Mouse (Mus musculus) hindbrain, embryonic 16.5 days (tissue): ENCODE measurements around the gene Neo1. TPM values are rescaled to one million over a fixed set of nuclear protein-coding genes. Genes with fewer than 3 reads are reported as not detected.
A peak's percentile ranks its signal among the peaks of the same experiment; 100 is the strongest.

Experiments used
- ATAC-seq: fragments of 200-750 bp; cut with Nextera tagmentation; 2 replicates; pipeline ENCODE4 v1.8.0; 2017; ENCODE audit warnings: moderate TSS enrichment, moderate library complexity
- H3K27ac ChIP-seq: fragments of 300-500 bp; sonication (generic); 2 replicates; pipeline ENCODE4 v1.5.1; 2014; ENCODE audit warnings: low read depth, mild to moderate bottlenecking, control low read depth, low read length, moderate library complexity
- H3K27me3 ChIP-seq: fragments of 300-500 bp; sonication (generic); replicated peaks from 2 replicates; pipeline ENCODE4 v1.6.1; 2014; ENCODE audit warnings: low read length; ENCODE audit not compliant: control insufficient read depth, insufficient read depth
- H3K36me3 ChIP-seq: fragments of 300-500 bp; sonication (generic); 2 replicates; pipeline ENCODE4 v1.6.1; 2014; ENCODE audit warnings: mild to moderate bottlenecking, low read length, moderate library complexity, mixed read lengths; ENCODE audit not compliant: control insufficient read depth, insufficient read depth
- H3K4me1 ChIP-seq: fragments of 300-500 bp; sonication (generic); 2 replicates; pipeline ENCODE4 v1.6.1; 2014; ENCODE audit warnings: low read depth, low read length; ENCODE audit not compliant: control insufficient read depth, insufficient read depth
- H3K4me2 ChIP-seq: fragments of 300-500 bp; sonication (generic); 2 replicates; pipeline ENCODE4 v1.6.1; 2014; ENCODE audit warnings: mild to moderate bottlenecking, low read length, control low read depth, moderate library complexity
- H3K4me3 ChIP-seq: fragments of 300-500 bp; sonication (generic); 2 replicates; pipeline ENCODE4 v1.5.1; 2014; ENCODE audit warnings: mild to moderate bottlenecking, low read length, control low read depth, moderate library complexity
- H3K9ac ChIP-seq: fragments of 300-500 bp; sonication (generic); 2 replicates; pipeline ENCODE4 v1.6.1; 2014; ENCODE audit warnings: low read depth, mild to moderate bottlenecking, control low read depth, low read length, moderate library complexity
- H3K9me3 ChIP-seq: fragments of 300-500 bp; sonication (generic); 2 replicates; pipeline ENCODE4 v1.6.1; 2014; ENCODE audit warnings: mild to moderate bottlenecking, low read length, moderate library complexity; ENCODE audit not compliant: control insufficient read depth
- WGBS: fragments of 180-500 bp; shearing (Covaris S2); extraction: QIAGEN DNeasy Blood & Tissue Kit; methylation state at CpG from one replicate; pipeline ENCODE4 v1.1.7; 2014; 5-methylcytosine and 5-hydroxymethylcytosine counted together
- polyA plus RNA-seq: library from polyadenylated mRNA; unstranded; fragments of >200 nt; fragmentation: Nextera tagmentation; extraction: Ambion mirVana; gene quantifications from 2 replicates; pipeline ENCODE4 v1.2.1, GENCODE M21; 2015

The Neo1 gene
- polyA plus RNA-seq, 1 experiment from 2014 or later = 40.9 TPM

DNA sequence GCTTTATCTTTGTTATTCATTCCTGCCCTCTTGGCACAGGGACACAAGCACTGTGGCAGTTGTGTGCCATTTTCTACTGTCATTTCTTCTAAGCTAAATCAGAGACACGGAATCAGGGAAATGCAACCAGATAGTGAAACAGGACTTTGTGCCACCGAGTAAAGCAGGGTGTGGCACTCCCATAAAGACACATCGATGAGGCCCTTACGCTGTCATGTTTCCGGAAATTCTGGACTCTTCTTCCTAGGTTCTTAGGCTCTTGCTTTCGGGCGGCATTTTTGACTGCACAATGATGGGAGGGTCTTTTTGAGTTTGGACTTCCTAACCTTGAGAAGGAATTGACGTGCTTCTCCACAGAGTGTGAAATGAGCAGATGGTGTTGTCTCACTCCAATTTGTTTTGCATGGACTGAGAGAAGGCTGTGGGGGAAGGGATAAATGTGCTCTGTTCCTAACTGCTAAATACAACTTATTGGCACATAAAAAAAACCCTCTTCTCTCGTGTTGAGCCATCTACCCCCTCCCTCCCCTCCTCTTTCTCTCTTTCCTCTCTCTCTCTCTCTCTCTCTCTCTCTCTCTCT, 23.9 kb upstream of the Neo1 start:
- no peak; the same call in 1 of the 2 replicates for ATAC-seq
- Histone ChIP-seq H3K4me3 (no peak overlapping the region), H3K27ac (peak overlapping the region; percentile 59; the same call in 1 of the 2 replicates), H3K36me3 (no peaks in the 10 kb centered on the region), H3K27me3 (no peaks in the 10 kb centered on the region), H3K4me2 (no peak overlapping the region), H3K9ac (no peak overlapping the region), H3K9me3 (no peaks in the 10 kb centered on the region), H3K4me1 (no peaks in the 10 kb centered on the region)
- 69% methylated on average over 9 of the region's 9 CpGs for WGBS

DNA sequence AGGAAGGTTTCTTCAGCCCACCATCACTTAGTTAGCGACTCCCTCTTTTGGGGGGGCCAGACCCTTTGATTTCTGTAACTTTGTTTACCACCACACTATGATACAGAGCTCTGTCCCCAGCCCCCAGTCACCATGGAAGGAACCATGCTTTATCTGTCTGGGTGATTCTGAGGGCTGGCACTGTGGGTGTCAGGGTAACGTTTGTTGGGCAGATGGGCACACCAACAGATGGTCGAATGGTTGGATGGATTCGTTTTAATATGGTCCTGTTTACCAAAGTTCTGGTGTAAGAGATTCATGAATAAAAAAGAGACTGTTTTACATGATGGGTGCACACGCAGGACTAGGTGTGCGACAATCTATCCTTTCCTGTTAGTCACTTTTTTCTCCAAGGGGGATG, 22.9 kb upstream of the Neo1 start:
- Histone ChIP-seq H3K9ac (no peak overlapping the region), H3K9me3 (no peaks in the 10 kb centered on the region), H3K27ac (no peak overlapping the region), H3K4me3 (no peak overlapping the region), H3K27me3 (no peaks in the 10 kb centered on the region), H3K4me2 (no peak overlapping the region), H3K4me1 (no peaks in the 10 kb centered on the region), H3K36me3 (no peaks in the 10 kb centered on the region)
- 79% methylated on average over 6 of the region's 6 CpGs for WGBS
- no peak; the same call in 1 of the 2 replicates for ATAC-seq

DNA sequence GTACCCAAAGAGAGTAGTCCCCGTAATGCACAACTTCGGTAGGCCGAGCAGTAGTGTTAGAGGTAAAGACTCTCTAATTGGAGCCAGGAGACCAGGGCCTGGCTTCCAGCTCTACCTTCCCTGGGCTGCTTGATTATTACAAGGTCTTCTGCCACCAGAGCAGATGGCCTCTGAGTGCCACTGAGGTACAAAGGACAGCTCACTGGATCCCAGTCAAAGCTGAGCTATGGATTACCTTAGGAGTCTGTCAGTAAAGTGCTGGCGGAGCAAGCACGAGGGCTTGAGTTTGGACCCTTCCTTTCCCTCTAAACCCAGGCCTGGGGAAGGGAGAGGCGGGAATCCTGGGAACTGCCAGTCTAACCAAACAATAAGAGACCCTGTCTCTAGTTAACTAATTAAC, 21.8 kb upstream of the Neo1 start:
- Histone ChIP-seq H3K9ac (no peak overlapping the region), H3K27ac (no peak overlapping the region), H3K4me3 (no peak overlapping the region), H3K9me3 (no peaks in the 10 kb centered on the region), H3K36me3 (no peaks in the 10 kb centered on the region), H3K4me2 (no peak overlapping the region), H3K4me1 (no peaks in the 10 kb centered on the region), H3K27me3 (no peaks in the 10 kb centered on the region)
- no peak for ATAC-seq
- WGBS = 73% methylated on average over 6 of the region's 6 CpGs

DNA sequence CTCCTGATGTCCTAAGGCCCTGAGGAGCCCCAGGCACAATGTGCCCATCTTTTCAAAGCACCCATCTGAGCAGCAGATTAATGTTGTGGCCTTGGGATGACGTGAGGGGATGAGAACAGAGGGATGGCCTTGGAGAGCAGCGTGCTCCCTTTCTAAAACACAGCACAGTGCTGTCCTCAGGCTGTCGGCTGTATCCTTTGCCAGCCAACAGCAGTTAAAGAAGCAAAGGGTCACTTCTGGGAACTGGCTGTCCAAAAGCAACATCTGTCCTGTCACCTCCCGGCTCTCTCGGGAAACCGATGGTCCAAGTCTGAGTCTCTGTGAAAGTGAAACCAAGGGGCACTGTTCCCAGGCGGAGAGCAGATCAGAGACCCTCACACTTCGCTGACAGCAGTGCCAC, 20.0 kb upstream of the Neo1 start:
- Histone ChIP-seq H3K36me3 (no peaks in the 10 kb centered on the region), H3K4me2 (no peak overlapping the region), H3K9me3 (no peaks in the 10 kb centered on the region), H3K27me3 (no peaks in the 10 kb centered on the region), H3K9ac (no peak overlapping the region), H3K27ac (no peak overlapping the region), H3K4me1 (no peaks in the 10 kb centered on the region), H3K4me3 (no peak overlapping the region)
- 70% methylated on average over 8 of the region's 8 CpGs for WGBS
- no peak for ATAC-seq

DNA sequence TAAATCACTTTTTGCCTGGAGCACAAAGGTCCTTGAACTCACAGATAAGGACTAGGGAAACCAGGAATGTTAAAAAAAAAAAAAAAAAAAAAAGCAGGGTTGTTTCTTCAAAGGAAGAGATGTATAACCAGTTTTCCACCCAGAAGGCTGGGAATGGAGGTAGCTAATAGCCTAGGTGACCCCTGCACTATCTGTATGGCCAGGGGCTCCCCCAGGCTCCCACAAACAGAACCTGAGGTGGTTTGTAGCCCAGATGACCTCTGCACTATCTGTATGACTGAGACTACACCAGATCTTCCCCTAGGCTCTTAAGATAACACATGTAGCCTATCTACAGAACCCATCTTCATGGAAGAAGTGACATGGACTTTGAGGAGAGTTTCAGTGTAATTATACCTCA, 5.6 kb upstream of the Neo1 start:
- Histone ChIP-seq H3K27me3 (no peaks in the 10 kb centered on the region), H3K4me2 (no peak overlapping the region), H3K9me3 (no peaks in the 10 kb centered on the region), H3K36me3 (no peaks in the 10 kb centered on the region), H3K4me1 (no peaks in the 10 kb centered on the region; the same call in 1 of the 2 replicates), H3K9ac (no peak overlapping the region), H3K27ac (no peak overlapping the region), H3K4me3 (no peak overlapping the region)
- no peak for ATAC-seq

DNA sequence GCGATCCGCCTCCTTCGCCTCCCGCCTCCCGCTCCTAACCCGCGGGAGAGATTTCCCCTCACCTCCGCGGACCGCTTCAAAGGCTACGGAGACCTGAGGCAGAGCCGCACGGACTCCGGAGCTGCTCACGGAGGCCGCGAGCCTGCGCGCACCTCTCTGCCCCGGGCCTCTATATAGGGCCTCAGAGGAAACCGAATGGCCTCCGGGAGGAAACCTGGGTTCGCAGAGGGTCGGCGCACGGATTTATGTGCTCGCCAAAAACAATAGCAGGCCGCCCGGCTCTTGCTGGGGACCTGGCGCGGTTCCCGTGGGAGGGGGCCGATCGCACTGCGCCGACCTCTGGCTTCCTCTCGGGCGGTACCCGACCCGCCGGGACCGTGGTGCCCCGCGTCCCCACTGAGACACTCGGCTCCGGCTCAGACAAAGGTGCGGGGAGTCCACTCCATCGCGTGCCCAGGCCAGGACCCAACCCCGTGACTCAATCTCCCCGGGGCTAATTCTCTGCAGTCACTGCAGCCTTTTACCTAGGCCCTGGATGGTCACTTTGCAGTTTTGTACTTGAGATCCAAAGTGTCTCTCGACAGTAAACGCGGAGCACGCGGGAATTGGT, 596 bp upstream of the Neo1 start:
- WGBS = under 1% methylated on average over 48 of the region's 56 CpGs
- H3K9ac ChIP-seq = peak overlapping the region; percentile 96
- ATAC-seq = peak; percentile 41; the same call in 1 of the 2 replicates

DNA sequence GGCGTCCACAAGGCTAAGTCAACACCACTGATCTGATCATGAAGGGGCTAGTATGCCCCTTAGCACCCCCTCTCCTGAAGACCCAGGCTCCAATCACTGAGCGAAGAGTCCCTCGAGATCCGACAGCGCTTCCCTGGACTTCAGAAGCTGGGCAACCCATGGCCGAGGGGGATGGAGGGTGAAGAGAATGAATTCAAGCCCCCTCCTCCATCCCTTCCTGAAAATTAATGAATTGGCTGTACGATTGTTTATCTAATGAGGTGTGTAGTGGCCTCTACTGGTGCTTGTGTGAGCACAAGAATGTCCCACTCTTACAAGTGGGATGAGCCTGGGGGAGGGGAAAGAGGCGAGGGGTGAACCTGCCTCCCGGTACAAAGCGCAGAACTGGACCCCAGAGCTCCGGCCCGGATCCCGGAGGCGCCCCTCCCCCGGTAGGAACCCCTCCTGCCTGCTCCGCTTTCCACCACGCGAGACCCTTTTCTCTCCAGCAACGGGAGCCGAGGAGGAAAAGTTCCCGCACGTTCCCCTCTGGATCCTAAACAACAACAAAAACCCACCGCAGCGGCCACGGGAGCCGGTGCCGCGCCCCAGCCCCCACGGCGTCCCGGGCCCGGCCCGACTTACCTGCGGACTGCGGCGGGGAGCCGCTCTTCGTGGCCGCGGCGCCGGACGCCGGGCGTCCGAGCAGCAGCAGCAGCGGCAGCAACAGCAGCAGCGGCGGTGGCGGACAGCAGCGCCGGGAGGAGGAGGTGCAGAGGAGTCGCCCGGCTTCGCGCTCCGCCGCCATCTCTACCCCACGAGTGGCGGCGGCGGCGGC, 691 bp downstream of the Neo1 start:
- Histone ChIP-seq H3K4me1 (peaks cover 23% of the 10 kb centered on the region), H3K27ac (peak overlapping the region; percentile 100), H3K4me3 (peak overlapping the region; percentile 96), H3K36me3 (no peaks in the 10 kb centered on the region), H3K9ac (peak overlapping the region; percentile 96), H3K9me3 (no peaks in the 10 kb centered on the region), H3K27me3 (no peaks in the 10 kb centered on the region), H3K4me2 (peak overlapping the region; percentile 67)
- WGBS = under 1% methylated on average over 63 of the region's 63 CpGs
- ATAC-seq = peak; percentile 34

More for the DNA sequence above, 596 bp upstream of the Neo1 start:
- H3K4me3 ChIP-seq = peak overlapping the region; percentile 96
- H3K27ac ChIP-seq = peak overlapping the region; percentile 100
- no peaks in the 10 kb centered on the region for H3K27me3 ChIP-seq
- H3K9me3 ChIP-seq = no peaks in the 10 kb centered on the region
- H3K4me2 ChIP-seq = peak overlapping the region; percentile 67
- peaks cover 23% of the 10 kb centered on the region for H3K4me1 ChIP-seq
- no peaks in the 10 kb centered on the region for H3K36me3 ChIP-seq

DNA sequence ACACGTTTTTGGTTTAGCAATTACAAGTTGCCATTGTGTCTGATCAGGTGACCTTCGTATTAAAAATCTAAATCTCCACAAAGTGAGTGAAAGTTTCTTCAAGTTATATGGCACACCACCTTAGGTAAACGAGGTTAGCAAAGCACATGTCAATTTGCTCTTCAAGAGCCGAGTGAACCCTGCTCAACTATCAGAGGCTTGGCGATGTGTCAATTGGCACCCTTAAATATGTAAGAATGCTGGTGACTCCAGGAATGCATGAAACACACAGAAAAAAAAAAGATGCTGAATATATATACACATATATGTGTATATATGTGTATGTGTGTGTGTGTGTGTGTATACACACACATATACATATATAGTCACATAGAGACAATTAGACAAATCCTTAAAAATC, 1.4 kb downstream of the Neo1 start:
- Histone ChIP-seq H3K27ac (no peak overlapping the region), H3K9ac (no peak overlapping the region), H3K4me3 (peak overlapping the region; percentile 96), H3K9me3 (no peaks in the 10 kb centered on the region), H3K27me3 (no peaks in the 10 kb centered on the region), H3K36me3 (no peaks in the 10 kb centered on the region), H3K4me2 (peak overlapping the region; percentile 67), H3K4me1 (peaks cover 23% of the 10 kb centered on the region)
- 32% methylated on average over 5 of the region's 5 CpGs for WGBS
- ATAC-seq = no peak

DNA sequence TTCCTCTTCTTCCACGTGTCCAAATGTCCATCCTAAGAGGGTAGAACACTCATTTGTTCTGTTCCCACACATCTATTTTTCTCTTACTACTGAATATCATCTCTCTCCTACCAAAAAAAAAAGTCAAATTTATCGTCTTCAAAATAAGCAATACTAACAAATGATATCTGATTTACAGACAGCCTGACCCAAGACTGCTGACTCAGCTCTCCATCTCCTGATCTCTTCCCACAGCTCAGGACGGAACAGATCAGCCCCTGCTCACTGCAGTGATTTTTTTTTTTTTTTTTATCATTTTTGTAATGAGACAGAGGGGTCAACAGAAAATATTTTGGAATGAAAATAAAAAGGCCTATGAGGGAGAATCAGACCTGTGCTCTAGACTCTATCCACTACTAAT, 2.7 kb downstream of the Neo1 start:
- Histone ChIP-seq H3K4me2 (peak overlapping the region; percentile 53), H3K9me3 (no peaks in the 10 kb centered on the region), H3K36me3 (no peaks in the 10 kb centered on the region), H3K27me3 (no peaks in the 10 kb centered on the region), H3K27ac (no peak overlapping the region), H3K4me3 (no peak overlapping the region), H3K9ac (no peak overlapping the region), H3K4me1 (peaks cover 23% of the 10 kb centered on the region)
- ATAC-seq = no peak
- WGBS = 46% methylated on average over 3 of the region's 3 CpGs
